Mouse (Mus musculus): Measurements from ENCODE around the gene Slc30a3. TPM values are rescaled to one million over a fixed set of nuclear protein-coding genes. Genes with fewer than 3 reads are reported as not detected.

The Slc30a3 gene
- polyA plus RNA-seq, 1 experiment from 2014 or later: 0.37 TPM

DNA sequence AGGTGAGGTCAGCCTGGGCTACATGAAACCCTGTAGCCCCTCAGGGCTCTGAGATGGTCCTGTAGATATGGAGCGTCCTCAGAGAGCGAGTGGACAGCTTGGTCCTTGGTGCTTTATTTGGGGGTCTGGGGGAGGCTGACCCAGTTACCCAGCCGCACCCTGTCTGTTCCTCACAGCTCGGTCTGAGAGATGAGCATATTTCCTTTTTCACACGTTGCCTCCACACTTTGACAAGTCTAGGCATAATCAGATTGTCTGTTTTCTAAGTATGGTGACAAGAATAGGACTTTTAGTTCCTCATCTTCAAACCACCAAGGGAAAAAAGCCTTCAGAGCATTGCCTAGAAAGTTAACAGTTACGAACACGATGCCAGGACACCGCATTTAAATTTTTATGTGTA is 13.1 kb upstream of the Slc30a3 start:
- Histone ChIP-seq H3K4me3 (replicated peaks) (no peak overlapping the region), H3K27ac (no peak overlapping the region), H3K4me1 (no peaks in the 10 kb centered on the region), H3K4me2 (no peak overlapping the region), H3K9ac (no peak overlapping the region), H3K9me3 (no peaks in the 10 kb centered on the region), H3K36me3 (no peaks in the 10 kb centered on the region), H3K27me3 (replicated peaks) (no peaks in the 10 kb centered on the region)
- no peak for ATAC-seq (ENCODE audit: insufficient read depth, low FRiP score, low read depth)
- WGBS: 77% methylated on average over 8 of the region's 8 CpGs

GRCm38 (mm10) chr5:31116912-31117311 is 8.9 kb upstream of the Slc30a3 start:
- H3K4me2 ChIP-seq: no peak overlapping the region
- no peaks in the 10 kb centered on the region for H3K4me1 ChIP-seq
- 28% methylated on average over 10 of the region's 10 CpGs for WGBS
- H3K9me3 ChIP-seq: no peaks in the 10 kb centered on the region
- H3K27ac ChIP-seq: no peak overlapping the region
- no peaks in the 10 kb centered on the region for H3K36me3 ChIP-seq
- H3K27me3 ChIP-seq (replicated peaks): no peaks in the 10 kb centered on the region; the same call in 1 of the 2 replicates
- ATAC-seq (ENCODE audit: insufficient read depth, low FRiP score, low read depth): no peak
- no peak overlapping the region for H3K4me3 ChIP-seq (replicated peaks)
- no peak overlapping the region for H3K9ac ChIP-seq

DNA sequence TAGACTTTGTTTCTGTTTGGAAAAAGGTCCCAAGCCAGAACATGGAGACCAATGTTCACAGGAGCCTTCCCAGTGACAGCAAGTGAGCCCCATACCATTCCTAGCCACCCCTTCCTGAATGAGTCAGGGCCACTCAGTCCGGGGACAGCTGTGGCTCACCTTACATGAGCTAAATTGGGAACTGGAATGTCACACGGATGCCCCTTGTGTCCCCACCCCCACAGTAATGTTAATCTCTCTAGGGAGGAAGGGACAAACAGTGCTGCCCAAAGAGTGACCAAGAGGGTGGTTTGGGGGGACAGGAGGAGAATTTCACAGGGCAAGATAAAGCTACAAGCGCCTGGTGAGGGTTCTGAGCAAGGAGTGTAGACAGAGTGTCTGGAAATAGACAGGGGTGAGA is 8.3 kb upstream of the Slc30a3 start, which contains the start of gene Trim54:
Gene Trim54 (plus strand): TSS at position 359 of the 400 bp plus-strand sequence.
- H3K9me3 ChIP-seq: no peaks in the 10 kb centered on the region
- no peak for ATAC-seq (ENCODE audit: insufficient read depth, low FRiP score, low read depth)
- H3K4me2 ChIP-seq: no peak within 1 kb of the TSS
- no peaks in the 10 kb centered on the region for H3K4me1 ChIP-seq
- H3K9ac ChIP-seq: no peak within 1 kb of the TSS
- H3K27me3 ChIP-seq (replicated peaks): no peaks in the 10 kb centered on the region; the same call in 1 of the 2 replicates
- no peak within 1 kb of the TSS for H3K4me3 ChIP-seq (replicated peaks)
- 29% methylated on average over 3 of the region's 3 CpGs for WGBS
- H3K36me3 ChIP-seq: no peaks in the 10 kb centered on the region
- no peak within 1 kb of the TSS for H3K27ac ChIP-seq

DNA sequence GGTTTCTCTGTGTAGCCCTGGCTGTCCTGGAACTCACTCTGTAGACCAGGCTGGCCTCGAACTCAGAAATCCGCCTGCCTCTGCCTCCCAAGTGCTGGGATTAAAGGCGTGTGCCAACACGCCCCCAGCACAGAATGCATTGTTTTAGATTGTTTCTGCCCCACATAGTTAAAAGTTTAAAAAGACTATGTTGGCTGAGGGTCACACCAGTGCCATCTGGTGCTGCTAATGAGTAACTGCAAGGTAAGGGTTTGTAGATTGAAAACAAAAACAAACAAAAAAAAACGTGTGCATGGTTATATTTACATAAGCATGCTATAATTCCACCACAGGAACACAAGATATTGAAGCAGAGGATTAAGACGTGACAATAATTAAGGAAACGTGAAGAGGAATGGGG is 2.7 kb upstream of the Slc30a3 start:
- H3K36me3 ChIP-seq: no peaks in the 10 kb centered on the region
- no peaks in the 10 kb centered on the region for H3K9me3 ChIP-seq
- WGBS: 32% methylated on average over 7 of the region's 7 CpGs
- H3K4me1 ChIP-seq: no peaks in the 10 kb centered on the region
- H3K4me3 ChIP-seq (replicated peaks): no peak overlapping the region
- H3K27ac ChIP-seq: no peak overlapping the region
- ATAC-seq (ENCODE audit: insufficient read depth, low FRiP score, low read depth): no peak
- no peak overlapping the region; the same call in 1 of the 2 replicates for H3K9ac ChIP-seq
- H3K27me3 ChIP-seq (replicated peaks): no peaks in the 10 kb centered on the region; the same call in 1 of the 2 replicates
- no peak overlapping the region for H3K4me2 ChIP-seq

DNA sequence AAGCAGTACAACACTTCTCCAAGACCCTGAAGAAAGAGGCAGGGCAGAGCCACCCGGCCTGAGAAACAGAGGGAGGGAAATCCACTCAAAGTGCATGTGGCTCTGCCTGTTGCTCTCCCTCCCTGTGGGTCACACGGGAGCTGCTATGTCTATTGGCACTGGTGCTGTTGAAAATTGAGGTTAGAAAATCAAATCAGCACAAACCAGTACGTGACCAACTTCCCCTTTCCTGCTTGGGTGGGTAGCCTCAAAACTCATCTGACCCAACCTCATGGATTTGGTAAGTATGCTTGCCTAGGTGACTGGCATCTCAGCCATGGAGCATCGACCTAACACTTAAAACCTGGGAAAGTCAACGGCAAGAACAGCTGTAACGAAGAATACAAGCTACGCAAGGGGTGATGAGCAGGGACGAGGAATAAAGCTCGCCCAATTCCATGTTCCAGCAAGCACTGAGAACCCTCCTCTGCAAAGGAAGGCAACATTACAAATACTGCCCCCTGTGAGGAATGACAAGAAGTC is 2.2 kb downstream of the Slc30a3 start, which contains the start of gene Dnajc5g:
Gene Dnajc5g (plus strand): TSS at position 472 of the 522 bp plus-strand sequence.
- no peaks in the 10 kb centered on the region for H3K4me1 ChIP-seq
- 78% methylated on average over 9 of the region's 9 CpGs for WGBS
- H3K36me3 ChIP-seq: no peaks in the 10 kb centered on the region
- no peak within 1 kb of the TSS for H3K4me3 ChIP-seq (replicated peaks)
- no peak within 1 kb of the TSS for H3K9ac ChIP-seq
- no peak within 1 kb of the TSS for H3K4me2 ChIP-seq
- no peak within 1 kb of the TSS for H3K27ac ChIP-seq
- no peaks in the 10 kb centered on the region for H3K9me3 ChIP-seq
- no peak for ATAC-seq (ENCODE audit: insufficient read depth, low FRiP score, low read depth)
- no peaks in the 10 kb centered on the region for H3K27me3 ChIP-seq (replicated peaks)

DNA sequence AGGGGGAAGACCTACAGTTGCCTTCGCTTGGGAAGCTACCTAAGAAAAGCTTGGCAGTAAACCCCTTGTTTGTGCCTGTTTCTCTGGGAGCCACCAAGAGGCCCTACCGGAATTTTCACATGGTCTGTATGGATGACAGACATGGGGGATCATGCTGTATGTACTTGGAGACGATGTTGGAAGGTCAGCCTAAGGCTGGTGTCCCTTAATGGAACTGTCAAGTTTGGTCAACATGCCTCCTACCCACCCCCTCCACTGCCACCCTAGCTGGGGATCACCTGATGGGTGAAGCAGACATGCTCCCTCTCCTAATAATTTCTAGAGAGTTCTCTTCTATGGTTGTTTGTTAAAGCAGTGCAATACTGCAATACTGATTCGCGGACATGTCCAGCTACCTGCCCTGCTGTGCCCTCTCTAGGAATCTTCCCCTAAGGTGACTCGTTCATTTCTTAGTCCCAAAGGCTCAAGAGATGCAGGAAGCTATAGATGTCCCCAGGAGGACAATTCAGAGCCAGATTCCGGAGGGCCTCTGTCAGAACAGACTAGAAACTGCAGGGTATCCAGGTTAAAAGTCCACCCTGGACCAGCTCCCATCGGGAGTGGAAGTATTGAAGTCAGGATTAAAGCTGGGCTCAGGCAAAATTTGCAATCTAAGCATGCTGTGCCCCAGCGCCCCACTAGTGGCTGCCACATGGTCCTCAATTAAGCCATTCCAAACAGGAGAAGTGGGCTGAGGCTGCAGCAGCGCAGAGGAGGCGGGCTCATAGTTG is 12.1 kb downstream of the Slc30a3 start:
- Histone ChIP-seq H3K4me1 (peaks cover 33% of the 10 kb centered on the region), H3K9me3 (no peaks in the 10 kb centered on the region), H3K27me3 (replicated peaks) (peaks cover 66% of the 10 kb centered on the region), H3K9ac (no peak overlapping the region), H3K4me3 (replicated peaks) (peak overlapping the region; percentile 33), H3K36me3 (no peaks in the 10 kb centered on the region), H3K4me2 (peak overlapping the region; percentile 79), H3K27ac (no peak overlapping the region)
- WGBS: 27% methylated on average over 11 of the region's 11 CpGs
- ATAC-seq (ENCODE audit: insufficient read depth, low FRiP score, low read depth): no peak

DNA sequence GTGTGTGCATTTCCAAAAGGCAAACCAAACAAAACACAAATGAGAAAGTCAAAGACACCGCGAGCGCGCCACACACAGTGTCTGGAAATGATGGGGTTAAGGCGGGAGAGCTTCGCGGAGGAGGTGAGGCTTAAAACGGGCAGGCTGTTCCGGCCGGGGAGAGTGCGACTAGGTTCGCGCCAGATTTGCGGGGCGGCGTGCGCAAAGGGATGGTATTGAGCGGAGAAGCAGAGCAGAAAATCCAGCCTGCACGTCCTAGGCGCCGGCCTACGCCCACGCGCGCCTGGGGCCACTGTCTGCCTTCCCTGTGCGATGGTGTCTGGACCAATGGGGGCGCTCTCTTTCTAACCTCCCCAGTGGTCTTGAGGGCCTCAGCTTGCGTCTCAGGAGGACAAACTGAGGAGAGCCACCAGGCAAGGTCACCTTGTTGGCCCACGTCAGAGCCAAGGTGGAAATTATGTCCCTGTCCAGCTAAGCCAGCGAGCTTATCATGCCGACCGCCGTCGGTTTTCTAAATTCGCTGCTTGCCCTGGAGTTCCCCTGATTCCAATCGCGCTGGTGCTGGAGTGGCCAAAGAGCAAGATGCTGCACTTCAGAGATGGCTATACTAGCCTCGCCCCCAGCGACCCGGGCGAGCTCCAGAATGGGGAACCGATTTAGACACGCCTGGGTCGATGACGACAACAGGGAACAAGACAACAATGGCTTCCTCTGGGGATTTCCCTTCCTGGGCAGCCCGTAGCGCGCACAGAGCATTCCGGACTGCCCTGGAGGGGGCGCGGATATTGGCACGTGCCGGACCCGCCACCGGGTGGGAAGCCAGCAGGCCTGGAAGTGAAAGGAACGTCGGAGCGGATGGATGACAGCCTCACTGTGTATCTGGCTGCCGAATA is 13.0 kb downstream of the Slc30a3 start:
- no peaks in the 10 kb centered on the region for H3K9me3 ChIP-seq
- H3K4me1 ChIP-seq: peaks cover 33% of the 10 kb centered on the region
- WGBS: 1% methylated on average over 58 of the region's 59 CpGs
- H3K27me3 ChIP-seq (replicated peaks): peaks cover 74% of the 10 kb centered on the region
- 0 out of 2 replicates have a peak, but pooled peaks have one; percentile 29 for ATAC-seq (ENCODE audit: insufficient read depth, low FRiP score, low read depth)
- no peak overlapping the region for H3K27ac ChIP-seq
- no peak overlapping the region for H3K9ac ChIP-seq
- H3K36me3 ChIP-seq: no peaks in the 10 kb centered on the region
- peak overlapping the region; percentile 33 for H3K4me3 ChIP-seq (replicated peaks)
- H3K4me2 ChIP-seq: peak overlapping the region; percentile 79

GRCm38 (mm10) chr5:31094100-31094798 is 13.8 kb downstream of the Slc30a3 start:
- H3K27me3 ChIP-seq (replicated peaks): peaks cover 82% of the 10 kb centered on the region
- WGBS: 2% methylated on average over 29 of the region's 29 CpGs
- no peaks in the 10 kb centered on the region for H3K9me3 ChIP-seq
- peak overlapping the region; percentile 79 for H3K4me2 ChIP-seq
- no peak overlapping the region for H3K27ac ChIP-seq
- H3K4me3 ChIP-seq (replicated peaks): peak overlapping the region; percentile 33
- no peaks in the 10 kb centered on the region for H3K36me3 ChIP-seq
- peaks cover 33% of the 10 kb centered on the region for H3K4me1 ChIP-seq
- H3K9ac ChIP-seq: no peak overlapping the region
- no peak for ATAC-seq (ENCODE audit: insufficient read depth, low FRiP score, low read depth)

DNA sequence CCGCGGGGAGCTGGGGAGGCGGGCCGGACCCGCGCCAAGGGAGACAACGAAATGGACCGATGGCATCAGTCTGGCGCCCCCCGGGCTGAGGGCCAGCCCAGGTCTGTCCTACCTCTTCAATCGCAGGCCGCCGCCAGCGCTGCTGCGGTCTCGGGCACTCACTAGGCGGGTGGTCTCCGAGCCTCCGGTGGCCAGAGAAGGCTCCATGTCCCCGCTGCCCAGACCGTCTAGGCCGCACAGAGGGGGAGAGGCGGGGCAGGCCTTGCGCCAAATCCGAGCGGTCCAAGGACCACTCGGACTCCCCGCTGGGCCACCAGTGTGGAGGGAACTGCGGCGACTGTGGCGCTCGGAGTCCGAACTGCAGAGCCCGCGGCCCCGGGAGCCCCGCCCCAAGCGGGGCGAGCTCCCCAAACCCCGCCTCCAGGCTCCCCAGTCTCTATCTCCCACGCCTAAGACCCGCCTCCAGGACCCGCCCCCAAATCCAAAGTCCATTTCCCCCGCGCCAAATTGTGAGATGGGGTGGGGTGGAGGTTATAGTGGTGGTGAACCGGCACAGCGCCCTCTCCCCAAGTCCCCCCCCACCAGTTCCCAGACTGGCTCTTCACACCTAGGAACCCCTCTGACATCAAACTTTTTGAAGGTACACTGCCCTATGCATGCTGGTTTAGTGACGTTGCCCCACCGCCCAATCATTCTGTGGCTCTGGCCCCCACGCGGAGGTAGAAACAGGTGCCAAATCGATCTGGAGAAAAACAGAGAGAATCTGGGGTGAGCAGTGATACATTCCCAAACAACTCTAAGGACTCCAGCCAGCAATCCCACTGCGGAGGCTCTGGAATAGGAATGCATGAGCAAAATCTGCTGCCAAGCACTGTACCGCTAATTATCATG is 14.6 kb downstream of the Slc30a3 start:
- H3K27ac ChIP-seq: no peak overlapping the region
- H3K9me3 ChIP-seq: no peaks in the 10 kb centered on the region
- H3K4me1 ChIP-seq: peaks cover 33% of the 10 kb centered on the region
- WGBS: under 1% methylated on average over 51 of the region's 54 CpGs
- H3K27me3 ChIP-seq (replicated peaks): peaks cover 89% of the 10 kb centered on the region
- H3K36me3 ChIP-seq: no peaks in the 10 kb centered on the region
- ATAC-seq (ENCODE audit: insufficient read depth, low FRiP score, low read depth): peak; percentile 75
- peak overlapping the region; percentile 40 for H3K4me3 ChIP-seq (replicated peaks)
- peak overlapping the region; percentile 79 for H3K4me2 ChIP-seq
- no peak overlapping the region for H3K9ac ChIP-seq

GRCm38 (mm10) chr5:31092231-31092975 is 15.6 kb downstream of the Slc30a3 start:
- Histone ChIP-seq H3K27me3 (replicated peaks) (peaks cover 95% of the 10 kb centered on the region), H3K9me3 (no peaks in the 10 kb centered on the region), H3K4me2 (peak overlapping the region; percentile 79), H3K4me3 (replicated peaks) (peak overlapping the region; percentile 40), H3K36me3 (no peaks in the 10 kb centered on the region), H3K9ac (no peak overlapping the region), H3K27ac (no peak overlapping the region), H3K4me1 (peaks cover 33% of the 10 kb centered on the region)
- ATAC-seq (ENCODE audit: insufficient read depth, low FRiP score, low read depth): no peak
- 4% methylated on average over 35 of the region's 53 CpGs for WGBS

All from stomach, embryonic 15.5 days (tissue).